Mouse (Mus musculus) stomach, embryonic 14.5 days (tissue): Measurements from ENCODE around the gene Erich2. TPM values are rescaled to one million over a fixed set of nuclear protein-coding genes. Genes with fewer than 3 reads are reported as not detected.
A peak's percentile ranks its signal among the peaks of the same experiment; 100 is the strongest.

Source experiments
- ATAC-seq: fragments of 200-750 bp; cut with Nextera tagmentation; 2 replicates; pipeline ENCODE4 v1.8.0; 2017; ENCODE audit warnings: low read depth, moderate TSS enrichment; ENCODE audit not compliant: insufficient number of reproducible peaks, insufficient read depth, low FRiP score
- H3K27ac ChIP-seq: fragments of 300-500 bp; sonication (generic); 2 replicates; pipeline ENCODE4 v1.5.1; 2014; ENCODE audit warnings: mild to moderate bottlenecking, low read length, moderate library complexity, mixed read lengths
- H3K27me3 ChIP-seq: fragments of 300-500 bp; sonication (generic); 2 replicates; pipeline ENCODE4 v1.6.1; 2014; ENCODE audit warnings: low read length, control low read depth, mixed read lengths; ENCODE audit not compliant: control insufficient read depth, insufficient read depth
- H3K36me3 ChIP-seq: fragments of 300-500 bp; sonication (generic); 2 replicates; pipeline ENCODE4 v1.6.1; 2014; ENCODE audit warnings: mild to moderate bottlenecking, control low read depth, low read length, moderate library complexity, mixed read lengths; ENCODE audit not compliant: control insufficient read depth, insufficient read depth
- H3K4me1 ChIP-seq: fragments of 300-500 bp; sonication (generic); 2 replicates; pipeline ENCODE4 v1.6.1; 2014; ENCODE audit warnings: low read length, control low read depth, mixed read lengths; ENCODE audit not compliant: control insufficient read depth, insufficient read depth
- H3K4me2 ChIP-seq: fragments of 300-500 bp; sonication (generic); replicated peaks from 2 replicates; pipeline ENCODE4 v1.6.1; 2014; ENCODE audit warnings: low read depth, low read length, control low read depth
- H3K4me3 ChIP-seq: fragments of 300-500 bp; sonication (generic); 2 replicates; pipeline ENCODE4 v1.5.1; 2014; ENCODE audit warnings: low read depth, low read length, control low read depth
- H3K9ac ChIP-seq: fragments of 300-500 bp; sonication (generic); replicated peaks from 2 replicates; pipeline ENCODE4 v1.6.1; 2014; ENCODE audit warnings: low read depth, mild to moderate bottlenecking, control low read depth, low read length, moderate library complexity, mixed read lengths
- H3K9me3 ChIP-seq: fragments of 300-500 bp; sonication (generic); 2 replicates; pipeline ENCODE4 v1.6.1; 2016; ENCODE audit warnings: low read depth, low read length, control low read depth; ENCODE audit not compliant: control insufficient read depth
- WGBS: fragments of 180-500 bp; shearing (Covaris S2); extraction: QIAGEN DNeasy Blood & Tissue Kit; methylation state at CpG from one replicate; pipeline ENCODE4 v1.1.7; 2014; 5-methylcytosine and 5-hydroxymethylcytosine counted together
- polyA plus RNA-seq: library from polyadenylated mRNA; unstranded; fragments of >200 nt; fragmentation: Nextera tagmentation; extraction: Ambion mirVana; gene quantifications from 2 replicates; pipeline ENCODE4 v1.2.1, GENCODE M21; 2014

The Erich2 gene
- polyA plus RNA-seq, 1 experiment from 2014 or later = 5.4 TPM

DNA sequence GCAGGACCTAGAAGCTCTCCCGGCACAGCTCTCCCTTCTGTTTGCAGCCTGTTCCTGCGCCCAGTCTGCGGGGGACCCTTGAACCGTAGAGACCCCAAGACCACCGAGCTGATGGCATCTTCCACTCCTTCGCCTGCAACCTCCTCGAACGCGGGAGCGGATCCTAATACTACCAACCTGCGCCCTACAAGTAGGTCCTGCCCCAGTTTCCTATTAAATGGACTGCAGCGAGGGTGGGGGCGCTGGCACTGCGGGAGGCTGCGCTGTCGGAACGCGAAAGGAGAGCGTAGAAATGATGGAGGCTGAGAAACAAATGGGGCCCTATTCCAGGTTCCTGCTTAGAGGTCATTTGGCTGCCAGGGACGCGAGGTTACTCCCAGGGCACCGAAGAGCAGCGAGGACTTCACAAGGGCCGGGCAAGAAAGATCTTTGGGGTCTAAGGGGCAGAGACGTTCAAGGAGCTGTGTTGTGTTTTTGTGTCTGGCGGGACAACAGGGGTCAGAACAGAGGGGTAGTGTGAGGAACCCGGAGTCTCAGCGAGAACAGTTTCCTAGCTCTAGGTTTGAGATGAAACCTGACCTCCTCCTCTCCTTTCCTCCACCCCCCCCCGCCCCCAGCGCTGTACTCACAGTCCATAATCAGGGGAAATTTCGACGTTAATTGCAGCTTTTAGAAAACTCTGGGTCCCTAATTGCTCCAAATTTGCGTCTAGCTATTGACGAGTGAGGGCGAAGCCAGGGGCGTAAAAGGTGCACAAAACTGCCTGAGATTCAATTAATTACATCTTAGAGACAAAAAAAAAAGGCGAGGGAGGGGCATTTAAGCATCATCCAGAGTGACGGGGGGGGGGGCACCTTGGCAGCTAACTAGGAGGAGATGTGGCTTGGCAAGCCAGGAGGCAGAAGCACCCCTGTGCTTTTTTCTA lies 55.4 kb downstream of the Erich2 start:
- Histone ChIP-seq H3K27me3 (peaks cover 87% of the 10 kb centered on the region), H3K27ac (no peak overlapping the region), H3K9me3 (no peaks in the 10 kb centered on the region), H3K4me3 (no peak overlapping the region), H3K4me1 (peaks cover 22% of the 10 kb centered on the region; the same call in 1 of the 2 replicates), H3K9ac (no peak overlapping the region), H3K4me2 (no peak overlapping the region), H3K36me3 (no peaks in the 10 kb centered on the region)
- ATAC-seq = no peak
- WGBS = 2% methylated on average over 38 of the region's 38 CpGs

- H3K4me2 ChIP-seq = no peak overlapping the region
- H3K36me3 ChIP-seq = no peaks in the 10 kb centered on the region
- 10% methylated on average over 15 of the region's 15 CpGs for WGBS
- peaks cover 89% of the 10 kb centered on the region for H3K27me3 ChIP-seq
- H3K9ac ChIP-seq = no peak overlapping the region
- no peak overlapping the region for H3K27ac ChIP-seq
- H3K9me3 ChIP-seq = no peaks in the 10 kb centered on the region
- H3K4me3 ChIP-seq = no peak overlapping the region
- ATAC-seq = no peak
- peaks cover 22% of the 10 kb centered on the region; the same call in 1 of the 2 replicates for H3K4me1 ChIP-seq
These were observed 56.2 kb downstream of the Erich2 start for GRCm38 (mm10) chr2:70564646-70565315.

DNA sequence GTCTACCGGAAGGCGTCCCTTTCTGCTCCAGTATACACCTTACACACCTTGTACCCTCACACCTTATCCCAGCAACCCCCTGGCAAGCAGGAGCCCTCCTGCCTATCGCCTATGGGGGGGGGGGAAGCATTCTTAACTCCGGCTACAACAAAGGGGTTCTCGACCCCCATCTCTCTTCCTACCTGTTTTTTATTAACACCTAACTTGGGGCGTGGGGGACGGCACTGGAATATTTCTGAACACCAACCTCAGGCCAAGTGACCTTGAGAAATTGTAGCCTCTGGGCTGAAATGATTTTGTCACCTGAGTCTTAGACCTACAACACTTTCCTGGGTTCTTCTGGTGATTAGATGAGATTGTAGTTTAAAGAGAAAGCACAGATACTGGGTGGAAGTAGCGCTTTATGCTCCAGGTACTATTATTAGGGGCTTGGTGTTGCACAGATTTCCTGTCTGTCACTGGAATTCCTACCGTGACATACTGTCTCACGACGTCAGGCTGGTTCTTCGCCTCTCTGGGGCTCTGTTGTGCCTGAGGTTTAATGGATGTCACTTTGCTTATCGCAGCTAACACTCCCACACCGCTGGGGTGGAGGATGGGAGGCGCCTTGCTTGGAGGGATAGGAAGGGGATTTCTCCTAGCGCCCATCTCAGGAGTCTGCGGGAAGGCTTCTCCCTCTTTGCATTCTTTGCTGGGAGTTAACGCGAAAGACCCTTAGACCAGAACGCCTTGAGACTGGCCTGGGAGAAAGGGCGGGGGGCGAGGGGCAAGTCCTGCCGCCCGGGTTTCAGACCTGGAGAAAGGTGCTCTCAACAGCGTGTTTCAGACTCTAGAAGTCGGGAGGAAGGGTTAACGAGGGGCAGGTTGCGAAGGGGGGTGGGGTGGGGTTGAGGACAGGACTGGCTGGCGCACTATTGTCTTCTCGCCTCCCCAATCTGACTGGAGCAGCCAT lies 57.3 kb downstream of the Erich2 start:
- peaks cover 77% of the 10 kb centered on the region for H3K27me3 ChIP-seq
- H3K4me1 ChIP-seq = peaks cover 22% of the 10 kb centered on the region; the same call in 1 of the 2 replicates
- 3% methylated on average over 30 of the region's 30 CpGs for WGBS
- no peak overlapping the region for H3K9ac ChIP-seq
- H3K27ac ChIP-seq = no peak overlapping the region
- ATAC-seq = no peak
- H3K4me2 ChIP-seq = no peak overlapping the region
- no peaks in the 10 kb centered on the region for H3K36me3 ChIP-seq
- H3K9me3 ChIP-seq = no peaks in the 10 kb centered on the region
- H3K4me3 ChIP-seq = no peak overlapping the region

- Histone ChIP-seq H3K4me3 (no peak overlapping the region), H3K27me3 (peaks cover 73% of the 10 kb centered on the region), H3K9ac (no peak overlapping the region), H3K27ac (no peak overlapping the region), H3K9me3 (no peaks in the 10 kb centered on the region), H3K4me1 (peaks cover 22% of the 10 kb centered on the region; the same call in 1 of the 2 replicates), H3K36me3 (no peaks in the 10 kb centered on the region), H3K4me2 (no peak overlapping the region)
- no peak for ATAC-seq
- WGBS = 4% methylated on average over 18 of the region's 18 CpGs
These were observed 58.0 kb downstream of the Erich2 start for GRCm38 (mm10) chr2:70566603-70566981.

DNA sequence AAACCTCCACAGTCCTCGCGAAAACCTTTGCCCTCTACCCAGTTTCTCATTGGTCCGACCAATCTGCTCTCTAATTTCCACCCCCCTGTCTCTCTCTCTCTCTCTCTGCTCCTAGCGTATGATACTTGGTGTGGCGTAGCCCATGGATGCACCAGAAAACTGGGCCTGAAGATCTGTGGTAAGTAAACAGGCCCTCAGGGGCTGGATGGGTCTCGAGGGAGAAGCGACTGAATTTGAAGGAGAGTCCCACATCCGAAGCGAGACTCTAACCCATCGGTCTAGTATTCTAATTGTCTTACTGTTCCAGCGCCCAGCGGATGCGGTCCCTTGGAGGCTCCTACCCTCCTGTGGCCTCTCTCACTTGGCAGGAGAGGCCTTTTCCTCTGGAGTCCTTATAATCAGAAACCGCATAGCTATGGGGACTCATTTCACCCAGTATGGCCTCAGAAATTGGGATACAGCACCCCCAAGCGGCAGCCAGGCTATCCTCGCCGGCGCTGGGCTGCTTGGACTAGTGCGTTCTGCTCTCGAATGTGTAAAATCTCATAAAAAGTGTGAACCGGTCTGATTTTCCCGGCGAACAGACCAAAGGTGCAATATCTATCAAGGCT lies 58.6 kb downstream of the Erich2 start:
- Histone ChIP-seq H3K9me3 (no peaks in the 10 kb centered on the region), H3K36me3 (no peaks in the 10 kb centered on the region), H3K9ac (no peak overlapping the region), H3K27ac (no peak overlapping the region), H3K4me3 (0 out of 2 replicates have a peak overlapping the region, but pooled peaks have one; percentile 29), H3K4me1 (peaks cover 22% of the 10 kb centered on the region; the same call in 1 of the 2 replicates), H3K4me2 (peak overlapping the region; percentile 47; the same call in 1 of the 2 replicates), H3K27me3 (peaks cover 70% of the 10 kb centered on the region)
- WGBS = 7% methylated on average over 23 of the region's 23 CpGs
- ATAC-seq = no peak

DNA sequence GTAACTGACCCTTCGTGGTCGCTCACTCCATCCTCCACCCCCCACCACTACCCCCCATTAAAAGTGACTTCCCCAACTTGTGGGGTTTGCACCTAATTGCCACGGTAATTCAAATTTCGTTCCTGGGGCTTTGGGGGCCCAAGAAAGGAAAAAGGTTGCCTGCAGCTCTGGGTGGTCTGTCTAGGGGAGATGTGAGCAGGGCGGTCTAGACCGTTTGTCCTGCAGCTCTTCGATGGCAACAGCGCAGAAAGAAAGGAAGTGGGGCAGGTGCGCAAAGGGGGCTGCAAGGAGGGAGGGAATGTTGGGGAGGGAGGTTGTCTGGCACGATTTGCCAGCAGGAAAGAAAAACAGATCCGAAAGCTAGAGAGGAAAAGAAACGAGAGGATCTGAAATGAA lies 59.1 kb downstream of the Erich2 start:
- Histone ChIP-seq H3K36me3 (no peaks in the 10 kb centered on the region), H3K4me2 (peak overlapping the region; percentile 47), H3K9me3 (no peaks in the 10 kb centered on the region), H3K27ac (no peak overlapping the region), H3K4me3 (peak overlapping the region; percentile 29; the same call in 1 of the 2 replicates), H3K27me3 (peaks cover 67% of the 10 kb centered on the region), H3K4me1 (peaks cover 19% of the 10 kb centered on the region; the same call in 1 of the 2 replicates), H3K9ac (no peak overlapping the region)
- ATAC-seq = no peak
- WGBS = under 1% methylated on average over 12 of the region's 12 CpGs

DNA sequence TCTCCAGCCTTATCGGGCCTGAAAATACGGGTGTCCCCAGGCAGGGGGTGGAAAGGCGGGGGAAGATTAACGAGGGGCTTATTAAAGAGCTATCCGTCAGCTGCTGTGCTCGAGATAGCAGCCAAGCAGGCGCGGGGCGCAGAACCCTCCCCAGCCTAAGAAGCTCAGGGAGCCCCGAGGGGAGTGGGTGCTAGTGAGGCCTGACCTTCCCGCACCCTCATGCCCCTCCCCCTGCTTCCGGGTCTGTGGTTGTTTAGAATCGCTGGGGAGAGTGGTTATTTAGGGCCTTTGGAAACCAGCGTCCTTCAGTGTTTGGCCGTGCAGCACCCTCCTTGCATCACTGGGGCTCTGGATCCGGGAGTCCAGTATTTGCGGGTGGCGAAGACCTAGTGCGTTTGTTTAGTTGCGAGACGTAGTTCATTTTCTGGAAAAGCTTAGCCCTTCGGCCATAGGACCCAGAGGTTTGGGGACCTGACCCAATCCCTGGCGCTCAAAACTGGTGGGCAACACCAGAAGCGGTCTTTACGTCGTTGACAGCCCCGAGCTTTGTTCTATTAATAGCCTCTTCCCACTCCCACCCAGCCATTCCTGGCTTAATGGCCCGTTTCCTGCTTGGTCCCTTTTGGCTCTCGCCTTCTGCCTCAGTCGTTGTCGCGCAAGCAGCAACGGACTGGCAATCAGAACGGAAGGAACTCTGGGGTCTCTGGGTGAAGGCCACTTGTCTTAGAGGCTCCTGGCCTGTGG lies 59.8 kb downstream of the Erich2 start:
- H3K4me2 ChIP-seq = peak overlapping the region; percentile 47
- H3K27me3 ChIP-seq = peaks cover 61% of the 10 kb centered on the region
- H3K27ac ChIP-seq = no peak overlapping the region
- H3K4me3 ChIP-seq = peak overlapping the region; percentile 29; the same call in 1 of the 2 replicates
- 0 out of 2 replicates have a peak, but pooled peaks have one; percentile 29 for ATAC-seq
- H3K9me3 ChIP-seq = no peaks in the 10 kb centered on the region
- peaks cover 19% of the 10 kb centered on the region; the same call in 1 of the 2 replicates for H3K4me1 ChIP-seq
- WGBS = under 1% methylated on average over 34 of the region's 34 CpGs
- H3K9ac ChIP-seq = no peak overlapping the region
- H3K36me3 ChIP-seq = no peaks in the 10 kb centered on the region
